Mouse (Mus musculus): ENCODE measurements at regions not wholly inside any gene's neighbourhood (a gene's known extent, or its start where the extent isn't known, plus 50 kb on each side); places are given as distances from the start of the nearest gene placed in this dataset.

- ATAC-seq (ENCODE audit: poor library complexity, severe bottlenecking): no peak
These were observed 90.9 kb downstream of the Gm26897 start for GRCm38 (mm10) chr5:111824600-111825130.

- ATAC-seq (ENCODE audit: poor library complexity, severe bottlenecking): no peak
These were observed 96.2 kb downstream of the Gm26897 start for GRCm38 (mm10) chr5:111829891-111830290.

- no peak for ATAC-seq (ENCODE audit: poor library complexity, severe bottlenecking)
These were observed 102.3 kb downstream of the Gm26897 start for GRCm38 (mm10) chr5:111835737-111836667.

GRCm38 (mm10) chr5:111836668-111837234, 103.0 kb downstream of the Gm26897 start:
- ATAC-seq (ENCODE audit: poor library complexity, severe bottlenecking): no peak

GRCm38 (mm10) chr5:111842461-111842860, 108.7 kb downstream of the Gm26897 start:
- ATAC-seq (ENCODE audit: poor library complexity, severe bottlenecking): 0 out of 2 replicates have a peak, but pooled peaks have one; percentile 27

- no peak for ATAC-seq (ENCODE audit: poor library complexity, severe bottlenecking)
These were observed 110.0 kb downstream of the Gm26897 start for GRCm38 (mm10) chr5:111843622-111844239.

- no peak for ATAC-seq (ENCODE audit: poor library complexity, severe bottlenecking)
These were observed 110.8 kb downstream of the Gm26897 start for GRCm38 (mm10) chr5:111844528-111844927.

- no peak for ATAC-seq (ENCODE audit: poor library complexity, severe bottlenecking)
These were observed 115.2 kb downstream of the Gm26897 start for GRCm38 (mm10) chr5:111848917-111849316.

- ATAC-seq (ENCODE audit: poor library complexity, severe bottlenecking): no peak
These were observed 119.0 kb downstream of the Gm26897 start for GRCm38 (mm10) chr5:111852682-111853081.

- no peak for ATAC-seq (ENCODE audit: poor library complexity, severe bottlenecking)
These were observed 121.6 kb downstream of the Gm26897 start for GRCm38 (mm10) chr5:111855366-111855765.

- ATAC-seq (ENCODE audit: poor library complexity, severe bottlenecking): no peak
These were observed 123.5 kb downstream of the Gm26897 start for GRCm38 (mm10) chr5:111857200-111857599.

GRCm38 (mm10) chr5:111860436-111860835, 126.7 kb downstream of the Gm26897 start:
- ATAC-seq (ENCODE audit: poor library complexity, severe bottlenecking): no peak

- ATAC-seq (ENCODE audit: poor library complexity, severe bottlenecking): no peak
These were observed 128.6 kb downstream of the Gm26897 start for GRCm38 (mm10) chr5:111862331-111862730.

GRCm38 (mm10) chr5:111863922-111864321, 130.2 kb downstream of the Gm26897 start:
- no peak for ATAC-seq (ENCODE audit: poor library complexity, severe bottlenecking)

GRCm38 (mm10) chr5:111864606-111865005, 130.9 kb downstream of the Gm26897 start:
- no peak for ATAC-seq (ENCODE audit: poor library complexity, severe bottlenecking)

GRCm38 (mm10) chr5:111869011-111869410, 135.3 kb downstream of the Gm26897 start:
- ATAC-seq (ENCODE audit: poor library complexity, severe bottlenecking): no peak

GRCm38 (mm10) chr5:111877165-111877793, 143.6 kb downstream of the Gm26897 start:
- ATAC-seq (ENCODE audit: poor library complexity, severe bottlenecking): no peak

- no peak for ATAC-seq (ENCODE audit: poor library complexity, severe bottlenecking)
These were observed 145.3 kb downstream of the Gm26897 start for GRCm38 (mm10) chr5:111879044-111879443.

GRCm38 (mm10) chr5:111880268-111880667, 146.5 kb downstream of the Gm26897 start:
- no peak for ATAC-seq (ENCODE audit: poor library complexity, severe bottlenecking)

GRCm38 (mm10) chr5:111881517-111881916, 147.8 kb downstream of the Gm26897 start:
- no peak for ATAC-seq (ENCODE audit: poor library complexity, severe bottlenecking)

- ATAC-seq (ENCODE audit: poor library complexity, severe bottlenecking): no peak
These were observed 153.6 kb downstream of the Gm26897 start for GRCm38 (mm10) chr5:111887281-111887680.

Data from megakaryocyte, adult 5-6 weeks (primary cell).